Mouse (Mus musculus) bone marrow, adult 2 months (tissue): ENCODE results near the gene Vwa8.

Experiments used
- CTCF ChIP-seq: fragments of 200-500 bp; IDR thresholded peaks from 2 replicates; pipeline ENCODE4 v1.5.1; 2011; ENCODE audit warnings: low read length, control low read depth; ENCODE audit not compliant: control insufficient read depth, insufficient read depth
- POLR2A ChIP-seq: fragments of 200-500 bp; IDR thresholded peaks from 2 replicates; pipeline ENCODE4 v1.6.1; 2011; ENCODE audit warnings: low read depth, mild to moderate bottlenecking, control low read depth, low read length, borderline replicate concordance; ENCODE audit not compliant: control insufficient read depth

- no peak for TF ChIP-seq POLR2A
- TF ChIP-seq CTCF, result no peak
Observed at GRCm38 (mm10) chr14:78831158-78831557, 17.7 kb upstream of the Vwa8 start.
